Mouse (Mus musculus) c-Kit-positive CD71-positive TER-119-positive erythroid progenitor cells, embryonic 14.5 days (primary cell): Measurements from ENCODE around the gene Tmem44.
A peak's percentile ranks its signal among the peaks of the same experiment; 100 is the strongest.

Experiments used
- DNase-seq: peaks from one replicate; pipeline ENCODE4 v3.0.0-alpha.2; 2013; ENCODE audit warnings: low spot score

The Tmem44 gene

GRCm38 (mm10) chr16:30518635-30519034, 32.0 kb downstream of the Tmem44 start:
- DNase-seq: no peak

GRCm38 (mm10) chr16:30517666-30518283, 32.9 kb downstream of the Tmem44 start:
- no peak for DNase-seq

GRCm38 (mm10) chr16:30516993-30517392, 33.6 kb downstream of the Tmem44 start:
- no peak for DNase-seq

- no peak for DNase-seq
Observed at GRCm38 (mm10) chr16:30515418-30515817, 35.2 kb downstream of the Tmem44 start.

GRCm38 (mm10) chr16:30513050-30514024, 37.3 kb downstream of the Tmem44 start:
- no peak for DNase-seq

GRCm38 (mm10) chr16:30512375-30513049, 38.1 kb downstream of the Tmem44 start:
- no peak for DNase-seq

- DNase-seq: no peak
Observed at GRCm38 (mm10) chr16:30511563-30512340, 38.9 kb downstream of the Tmem44 start.

- peak; percentile 82 for DNase-seq
Observed at GRCm38 (mm10) chr16:30510504-30511451, 39.9 kb downstream of the Tmem44 start.

- DNase-seq: no peak
Observed at GRCm38 (mm10) chr16:30510091-30510490, 40.6 kb downstream of the Tmem44 start.

- no peak for DNase-seq
Observed at GRCm38 (mm10) chr16:30509340-30509739, 41.3 kb downstream of the Tmem44 start.

GRCm38 (mm10) chr16:30508738-30509137, 41.9 kb downstream of the Tmem44 start:
- no peak for DNase-seq

- DNase-seq: no peak
Observed at GRCm38 (mm10) chr16:30507120-30507519, 43.5 kb downstream of the Tmem44 start.

GRCm38 (mm10) chr16:30505311-30506031, 45.2 kb downstream of the Tmem44 start:
- DNase-seq: no peak

- DNase-seq: no peak
Observed at GRCm38 (mm10) chr16:30504856-30505255, 45.8 kb downstream of the Tmem44 start.

- peak; percentile 60 for DNase-seq
Observed at GRCm38 (mm10) chr16:30503958-30504357, 46.7 kb downstream of the Tmem44 start.

GRCm38 (mm10) chr16:30502221-30502891, 48.3 kb downstream of the Tmem44 start:
- no peak for DNase-seq

- DNase-seq: no peak
Observed at GRCm38 (mm10) chr16:30501621-30502020, 49.0 kb downstream of the Tmem44 start.

GRCm38 (mm10) chr16:30500223-30500622, 50.4 kb downstream of the Tmem44 start:
- no peak for DNase-seq

GRCm38 (mm10) chr16:30499126-30499857, 51.4 kb downstream of the Tmem44 start:
- no peak for DNase-seq
